Mouse (Mus musculus): ENCODE data around the gene Edaradd. TPM values are rescaled to one million over a fixed set of nuclear protein-coding genes. Genes with fewer than 3 reads are reported as not detected.
A peak's percentile ranks its signal among the peaks of the same experiment; 100 is the strongest.

The Edaradd gene
- total RNA-seq (2015) (0.15 and 0.49 TPM in 2 replicates), total RNA-seq (2017) (0.27 and 0.42 TPM in 2 replicates)

DNA sequence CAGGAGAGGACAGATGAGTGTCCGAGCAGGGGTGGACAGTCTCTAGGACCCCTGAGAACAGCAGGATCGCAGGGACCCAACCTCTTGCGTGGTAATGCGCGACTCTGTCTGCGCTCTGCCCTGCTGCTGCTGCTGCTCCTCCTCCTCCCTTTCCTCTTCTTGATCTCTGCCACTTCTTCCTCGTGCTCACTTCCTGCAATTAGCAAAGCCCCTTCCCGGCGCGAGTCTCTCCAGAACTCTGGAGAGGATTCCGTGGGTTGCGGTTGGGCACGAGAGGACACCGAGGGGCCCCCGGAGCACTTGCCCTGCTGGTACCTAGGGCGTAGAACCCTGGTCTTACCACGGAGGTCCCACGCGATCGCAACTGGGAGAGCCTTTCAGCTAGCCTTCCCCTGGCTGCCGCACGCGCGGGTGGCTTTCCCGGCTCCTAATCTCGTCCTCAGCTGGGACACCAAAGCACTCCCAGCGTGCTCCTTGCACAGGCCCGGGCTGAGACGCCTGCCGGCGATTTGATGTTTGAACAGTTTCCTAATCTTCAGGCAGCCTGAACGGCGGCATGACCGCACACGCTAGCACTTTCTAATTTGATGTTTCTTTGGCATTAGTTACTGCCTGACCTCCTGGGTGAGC lies at the start of gene Edaradd:
Gene Edaradd (minus strand): TSS at position 484 of the 630 bp plus-strand sequence.
- peak; percentile 80 for ATAC-seq (replicated peaks; ENCODE audit: poor library complexity)

- ATAC-seq (replicated peaks; ENCODE audit: poor library complexity): peak; percentile 51
These were observed 49.5 kb upstream of the Edaradd start for GRCm38 (mm10) chr13:12569741-12570140.

DNA sequence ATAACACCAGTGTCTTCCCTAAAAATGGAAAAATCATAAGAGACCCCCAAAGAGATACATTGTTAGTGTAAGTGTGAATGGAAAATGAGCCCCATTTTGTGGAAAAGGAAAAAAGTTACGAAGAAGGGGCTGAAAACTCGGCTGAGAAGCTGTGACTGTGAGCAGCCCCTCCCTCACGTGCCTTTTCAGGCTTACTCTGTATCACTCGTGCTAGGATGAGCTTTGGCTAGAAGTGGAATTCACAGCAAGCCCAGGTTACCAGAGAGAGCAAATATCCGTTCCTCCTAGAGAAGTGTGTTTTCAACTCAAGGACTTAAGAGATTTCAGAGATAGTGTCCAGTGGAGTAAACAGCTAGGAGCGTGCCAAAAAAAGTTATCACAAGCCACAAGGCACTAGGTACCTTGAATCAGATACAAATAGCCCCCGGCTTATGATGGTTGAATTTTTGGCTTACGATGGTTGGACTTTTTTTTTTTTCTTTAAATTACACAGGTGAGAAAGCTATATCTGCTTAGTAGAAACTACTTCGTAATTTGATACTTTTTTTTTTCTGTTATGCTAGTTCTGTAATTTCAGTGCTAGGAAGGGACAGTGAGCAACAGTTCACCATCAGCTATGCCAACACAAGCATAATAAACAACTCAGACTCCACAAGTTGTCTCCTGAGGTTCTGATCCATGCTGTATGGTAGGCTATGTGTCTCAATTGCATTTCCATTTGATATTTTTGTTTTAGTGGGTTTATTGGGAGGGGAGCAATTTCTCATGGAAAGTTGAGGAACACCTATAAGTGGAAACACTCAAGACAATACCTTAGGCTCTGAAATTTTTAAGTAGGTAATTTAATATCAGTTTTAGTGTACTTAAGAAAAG lies 48.6 kb upstream of the Edaradd start:
- no peak for ATAC-seq (replicated peaks; ENCODE audit: poor library complexity)

DNA sequence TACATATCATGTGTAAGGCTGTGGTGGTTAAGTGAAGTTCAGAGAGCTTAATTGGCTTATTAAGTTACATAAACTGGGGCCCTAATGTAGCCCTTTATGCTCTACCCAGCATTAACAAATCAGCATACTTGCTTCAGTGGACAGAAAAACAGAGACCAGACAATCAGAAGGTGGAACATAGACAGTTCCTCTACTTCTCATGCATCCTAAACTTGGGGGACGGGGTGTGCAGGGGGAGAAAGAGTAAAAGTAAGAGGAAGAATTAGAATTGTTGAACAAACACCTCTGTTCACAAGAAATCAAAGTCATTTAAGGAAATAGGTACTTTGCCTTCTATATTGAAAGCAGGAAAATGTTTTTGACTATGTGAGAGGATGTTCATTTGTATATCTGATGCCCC lies 47.7 kb upstream of the Edaradd start:
- no peak for ATAC-seq (replicated peaks; ENCODE audit: poor library complexity)

DNA sequence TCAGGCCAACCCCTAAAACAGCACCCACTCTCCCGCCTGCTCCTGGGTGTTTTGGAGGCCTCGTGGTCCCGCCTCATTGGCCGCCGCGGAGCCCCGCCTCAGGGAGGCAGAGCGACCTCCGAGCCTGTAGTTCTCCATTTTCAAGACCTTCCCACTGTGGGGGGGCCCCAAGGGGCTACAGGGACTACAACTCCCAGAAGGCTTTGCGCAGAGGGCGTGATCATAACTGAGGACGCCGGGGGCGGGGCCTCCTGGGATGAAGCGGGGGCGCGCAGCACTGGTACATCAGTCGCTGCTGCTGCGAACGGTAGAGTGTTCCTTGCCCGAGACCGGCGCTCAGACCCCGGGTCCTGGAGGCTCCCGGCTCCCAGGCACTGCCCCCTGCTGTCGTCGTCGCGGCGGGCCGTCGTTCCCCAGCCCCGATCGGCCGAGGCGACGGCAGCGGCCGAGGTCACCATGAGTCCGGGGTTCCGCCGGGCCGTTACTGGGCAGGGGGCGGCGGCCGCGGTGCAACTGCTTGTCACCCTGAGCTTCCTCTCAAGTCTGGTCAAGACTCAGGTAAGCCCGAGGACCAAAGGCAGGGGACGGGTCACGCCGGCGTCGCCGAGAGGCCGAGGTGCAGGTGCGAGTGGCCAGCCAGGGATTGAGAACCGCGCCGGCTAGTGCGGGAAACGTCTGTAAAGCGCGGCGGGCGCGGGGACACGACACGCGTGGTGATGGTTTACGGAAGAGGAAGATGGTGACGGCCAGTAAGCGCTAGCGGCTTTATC lies 45.6 kb upstream of the Edaradd start, which contains the start of gene Ero1lb:
Gene Ero1lb (plus strand): TSS at position 254 of the 770 bp plus-strand sequence.
- peak; percentile 87 for ATAC-seq (replicated peaks; ENCODE audit: poor library complexity)

DNA sequence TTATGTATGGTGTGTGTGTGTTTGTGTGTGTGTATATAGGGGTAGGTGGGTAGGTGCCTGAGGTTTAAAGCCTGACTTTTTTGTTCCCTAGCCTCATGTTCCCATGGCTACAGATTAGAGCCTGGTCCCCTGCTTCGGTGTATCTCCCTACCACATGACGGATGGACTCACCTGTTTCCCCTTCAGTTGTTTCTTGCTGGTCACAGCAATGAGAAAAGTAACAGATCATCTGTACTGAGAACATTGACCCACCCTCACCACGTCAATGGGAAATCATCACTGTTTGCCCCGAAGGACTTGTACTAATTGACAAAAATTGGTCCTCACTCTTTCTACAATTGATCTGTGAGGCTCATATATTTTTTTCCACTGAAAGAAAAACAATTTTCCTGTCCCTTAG lies 42.0 kb upstream of the Edaradd start:
- no peak for ATAC-seq (replicated peaks; ENCODE audit: poor library complexity)

DNA sequence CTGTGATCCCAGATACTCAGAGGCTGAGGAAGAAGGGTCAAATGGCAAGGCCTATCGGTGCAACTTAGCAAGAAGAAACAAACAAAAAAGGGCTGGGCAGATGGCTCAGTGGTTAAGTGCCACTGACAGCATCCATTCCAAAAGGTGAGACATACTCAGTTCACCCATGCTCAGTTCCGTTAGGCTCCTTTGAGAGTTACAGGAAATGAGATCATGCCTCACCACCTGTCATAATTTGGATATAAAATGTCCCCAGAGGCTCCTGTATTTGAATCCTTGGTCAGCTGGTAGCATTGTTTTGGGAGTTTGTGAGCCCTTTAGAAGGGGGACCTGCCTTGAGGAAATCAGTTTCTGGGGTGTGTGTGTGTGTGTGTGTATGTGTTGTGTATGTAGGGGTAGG lies 41.5 kb upstream of the Edaradd start:
- ATAC-seq (replicated peaks; ENCODE audit: poor library complexity): no peak

GRCm38 (mm10) chr13:12559462-12560120 lies 39.4 kb upstream of the Edaradd start:
- ATAC-seq (replicated peaks; ENCODE audit: poor library complexity): no peak

DNA sequence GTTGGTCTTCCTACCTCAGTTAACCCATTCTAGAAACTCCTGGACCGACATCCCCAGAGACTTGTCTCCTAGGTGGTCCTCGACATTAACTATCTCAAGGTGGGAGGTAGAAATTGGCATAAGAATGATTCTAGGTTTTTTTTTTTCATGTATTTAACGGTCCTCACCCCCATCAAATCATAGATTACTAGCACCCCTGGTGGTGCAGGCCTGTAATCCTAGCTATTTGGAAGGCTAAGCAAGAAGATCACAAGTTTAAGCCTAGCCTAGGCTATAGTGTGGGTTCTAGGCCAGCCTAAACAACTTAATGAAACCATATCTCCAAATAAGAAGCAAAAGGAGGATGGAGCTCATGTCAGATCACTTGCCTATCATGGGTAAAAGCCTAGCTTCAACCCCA lies 38.8 kb upstream of the Edaradd start:
- no peak for ATAC-seq (replicated peaks; ENCODE audit: poor library complexity)

GRCm38 (mm10) chr13:12554211-12554610 lies 34.0 kb upstream of the Edaradd start:
- peak; percentile 48; the same call in 1 of the 2 replicates for ATAC-seq (replicated peaks; ENCODE audit: poor library complexity)

DNA sequence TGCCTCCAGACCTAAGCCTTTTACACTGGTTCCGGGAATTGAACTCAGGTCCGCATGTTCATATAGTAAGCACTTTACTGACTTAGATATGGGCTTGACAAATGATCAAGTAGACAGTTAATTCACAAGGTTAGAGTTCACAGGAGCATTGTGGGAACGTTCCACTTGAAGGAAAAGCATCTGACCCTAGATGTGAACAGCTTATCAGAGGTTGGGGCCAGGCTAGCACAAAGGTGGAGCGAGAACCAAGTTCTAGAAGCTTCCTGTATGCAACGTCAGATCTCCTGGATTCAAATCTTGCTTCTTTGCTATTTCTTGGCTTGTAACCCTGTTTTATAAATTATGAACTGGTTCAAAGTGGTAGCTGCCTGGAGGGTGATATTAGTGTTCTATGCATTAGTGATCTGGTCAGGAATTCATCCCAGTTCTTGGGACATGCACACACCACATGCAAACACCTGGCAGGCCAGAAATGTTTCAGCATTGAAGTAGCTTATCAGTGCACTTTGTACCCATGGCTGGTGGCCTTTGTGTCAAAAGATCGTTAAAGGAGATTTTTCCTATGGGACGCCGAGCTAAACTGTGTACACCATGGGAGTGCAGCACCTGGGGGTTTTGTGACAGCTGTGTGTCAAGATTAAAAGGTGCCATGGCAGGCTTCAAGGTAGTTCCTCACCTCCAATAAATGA lies 23.8 kb upstream of the Edaradd start:
- no peak for ATAC-seq (replicated peaks; ENCODE audit: poor library complexity)

DNA sequence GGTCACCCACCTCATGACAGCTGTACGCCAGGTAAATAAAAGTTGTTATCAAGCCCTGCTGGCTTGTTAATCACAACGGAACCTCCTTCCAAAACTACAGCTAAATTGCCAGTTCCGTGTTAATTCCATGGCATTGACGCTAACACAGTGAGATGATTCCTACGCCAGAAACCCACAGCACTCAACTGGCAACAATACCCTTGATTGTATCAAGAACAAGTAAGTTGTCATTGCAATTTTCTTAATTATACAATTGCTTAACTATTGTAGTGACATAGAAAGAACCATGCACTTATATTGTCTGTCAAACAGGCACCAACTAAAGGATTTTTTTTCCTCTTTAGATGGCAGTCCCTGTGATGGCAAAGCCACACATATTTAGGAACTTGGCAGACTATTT lies 23.0 kb upstream of the Edaradd start:
- no peak for ATAC-seq (replicated peaks; ENCODE audit: poor library complexity)

DNA sequence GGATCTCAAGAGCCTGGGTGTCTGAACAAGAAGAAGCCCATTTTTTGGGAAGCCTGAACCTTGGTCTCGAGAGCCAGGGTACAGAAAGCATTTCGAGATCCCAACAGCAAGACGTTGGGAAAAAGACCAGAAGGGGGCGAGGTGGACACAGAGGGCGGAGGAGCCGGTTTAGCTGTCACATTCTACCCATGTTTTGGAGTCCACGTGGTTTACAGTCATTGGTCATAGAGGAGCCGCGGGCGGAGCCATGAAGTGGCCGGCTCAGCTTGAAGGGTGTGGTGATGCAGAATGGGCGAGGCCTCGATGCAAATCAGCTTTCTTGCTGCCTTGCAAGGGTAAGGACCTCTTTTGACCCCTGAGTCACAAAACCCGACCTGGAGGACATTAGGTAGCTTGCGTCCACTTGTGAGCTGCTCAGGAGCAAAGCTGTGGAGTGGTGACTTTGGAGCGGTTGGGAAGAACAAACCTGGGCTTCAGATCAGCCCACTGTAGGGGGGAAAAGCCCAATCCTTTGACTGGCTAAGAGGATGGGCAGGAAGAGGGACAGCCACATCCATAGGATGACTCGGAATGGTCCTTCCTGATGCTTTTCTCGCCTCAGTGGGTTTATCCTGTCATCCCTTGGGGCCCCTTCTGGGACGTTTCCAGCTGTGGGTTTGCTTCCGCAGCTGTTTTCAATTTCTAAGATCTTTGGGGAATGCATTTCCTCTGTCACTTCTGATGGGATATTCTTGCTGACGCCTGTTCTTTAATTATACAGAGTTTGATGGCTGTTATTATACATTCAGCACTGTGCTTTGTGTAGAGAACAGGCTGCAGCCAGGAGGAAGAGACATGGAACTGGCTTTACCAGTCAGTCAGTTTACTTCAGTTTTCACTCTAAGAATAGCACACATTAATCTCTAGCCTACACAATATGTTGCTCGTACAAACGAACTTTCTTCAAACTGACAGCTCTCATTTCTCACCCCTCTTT lies 22.1 kb upstream of the Edaradd start:
- ATAC-seq (replicated peaks; ENCODE audit: poor library complexity): peak; percentile 95

GRCm38 (mm10) chr13:12540119-12540518 lies 19.9 kb upstream of the Edaradd start:
- ATAC-seq (replicated peaks; ENCODE audit: poor library complexity): peak; percentile 28

DNA sequence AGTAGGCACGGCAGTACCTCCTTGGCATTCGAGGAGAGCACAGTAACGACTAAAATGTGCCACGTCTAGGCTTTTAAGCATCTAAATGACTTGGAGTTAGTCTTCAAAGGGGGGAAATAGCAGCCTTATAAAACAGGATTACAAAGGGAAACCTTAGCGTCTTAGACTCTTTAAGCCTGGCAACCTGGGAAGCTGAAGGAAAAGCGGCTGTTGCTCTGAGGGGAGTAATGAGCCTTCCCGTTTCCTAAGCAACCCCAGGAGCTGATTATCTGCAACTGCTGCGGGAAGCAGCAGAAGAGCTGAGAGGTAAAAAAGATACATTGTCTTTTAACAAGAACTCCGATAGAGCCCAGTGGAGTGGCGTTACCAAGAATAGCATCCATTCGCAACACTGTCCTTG lies 19.5 kb upstream of the Edaradd start:
- no peak for ATAC-seq (replicated peaks; ENCODE audit: poor library complexity)

GRCm38 (mm10) chr13:12537971-12538370 lies 17.7 kb upstream of the Edaradd start:
- peak; percentile 58 for ATAC-seq (replicated peaks; ENCODE audit: poor library complexity)

GRCm38 (mm10) chr13:12534628-12535027 lies 14.4 kb upstream of the Edaradd start:
- ATAC-seq (replicated peaks; ENCODE audit: poor library complexity): no peak

- peak; percentile 51; the same call in 1 of the 2 replicates for ATAC-seq (replicated peaks; ENCODE audit: poor library complexity)
These were observed 5.4 kb upstream of the Edaradd start for GRCm38 (mm10) chr13:12525678-12526077.

DNA sequence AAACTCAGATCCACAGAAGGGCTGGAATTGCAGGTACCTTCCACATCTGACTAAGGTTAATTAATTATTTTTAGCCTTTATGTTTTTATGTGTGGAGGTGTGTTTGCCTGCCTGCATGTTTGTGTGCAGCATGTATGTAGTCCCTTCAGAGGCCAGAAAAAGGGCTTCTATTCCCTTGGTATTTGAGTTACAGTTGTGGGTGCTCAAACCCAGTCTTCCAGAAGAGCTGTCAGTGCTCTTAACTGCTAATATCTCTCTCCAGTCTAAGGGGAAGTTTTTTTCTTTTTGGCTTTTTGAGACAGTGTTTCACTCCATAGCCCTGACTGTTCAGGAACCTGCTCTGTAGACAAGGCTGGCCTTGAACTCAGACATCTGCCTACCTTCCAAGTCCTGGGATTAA lies 2.1 kb upstream of the Edaradd start:
- no peak for ATAC-seq (replicated peaks; ENCODE audit: poor library complexity)
